Mouse (Mus musculus) lung, embryonic 14.5 days (tissue): ENCODE data around the gene Hist1h3e. TPM values are rescaled to one million over a fixed set of nuclear protein-coding genes. Genes with fewer than 3 reads are reported as not detected.
A peak's percentile ranks its signal among the peaks of the same experiment; 100 is the strongest.
"Not testable (repeated sequence)": the region's sequence is repeated elsewhere in the genome, so short reads cannot be mapped to it uniquely, and the experiment has no call there.

Source experiments
- ATAC-seq: fragments of 200-750 bp; cut with Nextera tagmentation; 2 replicates; pipeline ENCODE4 v1.8.0; 2017; ENCODE audit warnings: mild to moderate bottlenecking, moderate TSS enrichment, moderate library complexity; ENCODE audit not compliant: insufficient read depth
- DNase-seq: peaks from one replicate; pipeline ENCODE4 v3.0.0-alpha.2; 2015
- H3K27ac ChIP-seq: fragments of 300-500 bp; sonication (generic); 2 replicates; pipeline ENCODE4 v1.5.1; 2014; ENCODE audit warnings: low read depth, mild to moderate bottlenecking, moderate library complexity
- H3K27me3 ChIP-seq: fragments of 300-500 bp; sonication (generic); 2 replicates; pipeline ENCODE4 v1.6.1; 2014; ENCODE audit warnings: low read length, control low read depth; ENCODE audit not compliant: insufficient read depth
- H3K36me3 ChIP-seq: fragments of 300-500 bp; sonication (generic); 2 replicates; pipeline ENCODE4 v1.6.1; 2014; ENCODE audit warnings: control low read depth; ENCODE audit not compliant: insufficient read depth
- H3K4me1 ChIP-seq: fragments of 300-500 bp; sonication (generic); 2 replicates; pipeline ENCODE4 v1.6.1; 2014; ENCODE audit warnings: antibody characterized with exemption, control low read depth; ENCODE audit not compliant: insufficient read depth
- H3K4me2 ChIP-seq: fragments of 300-500 bp; sonication (generic); 2 replicates; pipeline ENCODE4 v1.6.1; 2014; ENCODE audit warnings: mild to moderate bottlenecking
- H3K4me3 ChIP-seq: fragments of 300-500 bp; sonication (generic); 2 replicates; pipeline ENCODE4 v1.5.1; 2014; ENCODE audit warnings: low read depth, low read length
- H3K9ac ChIP-seq: fragments of 300-500 bp; sonication (generic); 2 replicates; pipeline ENCODE4 v1.6.1; 2014
- H3K9me3 ChIP-seq: fragments of 300-500 bp; sonication (generic); 2 replicates; pipeline ENCODE4 v1.6.1; 2016; ENCODE audit warnings: low read depth, low read length, control low read depth
- CTCF ChIP-seq: IDR thresholded peaks from 2 replicates; pipeline ENCODE4 v1.5.1; 2016; ENCODE audit warnings: antibody characterized with exemption, low read depth
- WGBS: fragments of 180-500 bp; shearing (Covaris S2); extraction: QIAGEN DNeasy Blood & Tissue Kit; methylation state at CpG from one replicate; pipeline ENCODE4 v1.1.7; 2014; 5-methylcytosine and 5-hydroxymethylcytosine counted together
- polyA plus RNA-seq: library from polyadenylated mRNA; unstranded; fragments of >200 nt; fragmentation: Nextera tagmentation; extraction: Ambion mirVana; gene quantifications from 2 replicates; pipeline ENCODE4 v1.2.1, GENCODE M21; 2014

The Hist1h3e gene
- 8.2 and 10.6 TPM in 2 replicates for polyA plus RNA-seq

- ATAC-seq (peak; percentile 93), DNase-seq (peak; percentile 99)
- H3K4me1 ChIP-seq, H3K27me3 ChIP-seq, H3K36me3 ChIP-seq, H3K9me3 ChIP-seq: not testable (repeated sequence)
- WGBS: under 1% methylated on average over 38 of the region's 67 CpGs
- peak within 1 kb of the TSS; percentile 37 for H3K4me3 ChIP-seq
- peak within 1 kb of the TSS; percentile 97 for H3K27ac ChIP-seq
- H3K4me2 ChIP-seq: peak within 1 kb of the TSS; percentile 72
- H3K9ac ChIP-seq: peak within 1 kb of the TSS; percentile 43
These were observed at the start of gene Hist1h3e for GRCm38 (mm10) chr13:23561883-23562659. Hist1h3e (minus strand) TSS chr13:23562369.

GRCm38 (mm10) chr13:23611638-23612037 lies 49.5 kb upstream of the Hist1h3e start:
- DNase-seq (no peak), ATAC-seq (no peak)
- Histone ChIP-seq H3K27ac (no peak overlapping the region), H3K4me2 (no peak overlapping the region), H3K4me3 (no peak overlapping the region), H3K27me3 (no peaks in the 10 kb centered on the region), H3K4me1 (no peaks in the 10 kb centered on the region), H3K9me3 (no peaks in the 10 kb centered on the region), H3K9ac (no peak overlapping the region), H3K36me3 (no peaks in the 10 kb centered on the region)
- WGBS: 88% methylated on average over 3 of the region's 3 CpGs
- no peak for TF ChIP-seq CTCF

- no peak overlapping the region for H3K4me2 ChIP-seq
- no peaks in the 10 kb centered on the region for H3K36me3 ChIP-seq
- H3K27ac ChIP-seq: no peak overlapping the region
- TF ChIP-seq CTCF: no peak
- H3K27me3 ChIP-seq: no peaks in the 10 kb centered on the region
- no peak overlapping the region for H3K9ac ChIP-seq
- ATAC-seq (no peak), DNase-seq (no peak)
- WGBS: 80% methylated on average over 2 of the region's 2 CpGs
- H3K9me3 ChIP-seq: no peaks in the 10 kb centered on the region
- H3K4me1 ChIP-seq: no peaks in the 10 kb centered on the region
- H3K4me3 ChIP-seq: no peak overlapping the region
These were observed 48.2 kb upstream of the Hist1h3e start for GRCm38 (mm10) chr13:23610393-23610792.

- H3K4me1 ChIP-seq: no peaks in the 10 kb centered on the region
- no peak overlapping the region for H3K27ac ChIP-seq
- no peaks in the 10 kb centered on the region for H3K9me3 ChIP-seq
- no peak overlapping the region for H3K4me3 ChIP-seq
- no peaks in the 10 kb centered on the region for H3K36me3 ChIP-seq
- TF ChIP-seq CTCF: no peak
- H3K27me3 ChIP-seq: no peaks in the 10 kb centered on the region
- no peak overlapping the region for H3K4me2 ChIP-seq
- DNase-seq: no peak
- H3K9ac ChIP-seq: no peak overlapping the region
- no peak for ATAC-seq
These were observed 47.7 kb upstream of the Hist1h3e start for GRCm38 (mm10) chr13:23609844-23610243.

- Histone ChIP-seq H3K9me3 (no peaks in the 10 kb centered on the region), H3K4me2 (no peak overlapping the region), H3K4me3 (no peak overlapping the region), H3K36me3 (no peaks in the 10 kb centered on the region), H3K4me1 (no peaks in the 10 kb centered on the region), H3K9ac (no peak overlapping the region), H3K27ac (no peak overlapping the region), H3K27me3 (no peaks in the 10 kb centered on the region)
- DNase-seq (no peak), ATAC-seq (no peak)
- no peak for TF ChIP-seq CTCF
- WGBS: 67% methylated on average over 4 of the region's 4 CpGs
These were observed 47.0 kb upstream of the Hist1h3e start for GRCm38 (mm10) chr13:23609209-23609608.

GRCm38 (mm10) chr13:23605052-23605451 lies 42.9 kb upstream of the Hist1h3e start:
- Histone ChIP-seq H3K36me3 (no peaks in the 10 kb centered on the region), H3K9me3 (no peaks in the 10 kb centered on the region), H3K27ac (no peak overlapping the region), H3K27me3 (no peaks in the 10 kb centered on the region), H3K4me3 (no peak overlapping the region), H3K4me1 (no peaks in the 10 kb centered on the region), H3K4me2 (no peak overlapping the region), H3K9ac (no peak overlapping the region)
- no peak for DNase-seq
- WGBS: 89% methylated on average over 3 of the region's 3 CpGs
- no peak for ATAC-seq
- no peak for TF ChIP-seq CTCF

- Histone ChIP-seq H3K36me3 (no peaks in the 10 kb centered on the region), H3K4me2 (no peak overlapping the region), H3K4me1 (no peaks in the 10 kb centered on the region), H3K9ac (no peak overlapping the region), H3K27ac (no peak overlapping the region), H3K9me3 (no peaks in the 10 kb centered on the region), H3K4me3 (no peak overlapping the region), H3K27me3 (no peaks in the 10 kb centered on the region)
- no peak for TF ChIP-seq CTCF
- DNase-seq: no peak
- 91% methylated on average over 3 of the region's 3 CpGs for WGBS
- no peak for ATAC-seq
These were observed 42.3 kb upstream of the Hist1h3e start for GRCm38 (mm10) chr13:23604452-23604851.
